Comparison of ENCODE assay signal across 15 mouse cellular contexts in genomic region chr6:31169343-31169742, GRCm38 (mm10).
DNase-seq lines count a peak whose midpoint lies in the region; ATAC-seq and TF ChIP-seq lines count a peak whose summit lies in the region.
"Had no signal": no experiment of that assay in that cellular context is flagged by ENCODE, and none has a peak within 500 bp of the region (broad histone marks: within the 10 kb centered on the region; RNA-seq: fewer than 3 reads in every experiment).

No protein-coding gene starts in this region.

- DNase-seq in heart, adult 18-20 months: peak; percentile 51 to 52
- no peak for DNase-seq in heart, postnatal 10 days
- DNase-seq in c-Kit-positive CD71-positive TER-119-negative erythroid progenitor cells, embryonic 14.5 days (ENCODE audit: low read depth): peak; percentile 75
- no peak for DNase-seq in T-cell, adult 2 months (ENCODE audit: low spot score)
- no peak for DNase-seq in lung, postnatal 0 days (ENCODE audit: low spot score)
- DNase-seq in layer of hippocampus, postnatal 25 days (ENCODE audit: extremely low spot score in 1 of 2, low spot score in 1 of 2): no peak
- DNase-seq: adrenal gland, adult 8-10 months; layer of hippocampus, adult 9-11 months had no signal

- H3K4me1 ChIP-seq in liver, embryonic 12.5 days: peaks cover 17% of the 10 kb centered on the region
- peaks cover 21% of the 10 kb centered on the region; the same call in 1 of the 2 replicates for H3K4me1 ChIP-seq in small intestine, adult 2 months (ENCODE audit: control insufficient read depth, insufficient read depth, insufficient read length, low read length)
- no peaks in the 10 kb centered on the region for H3K4me1 ChIP-seq in lung, postnatal 0 days (ENCODE audit: insufficient read depth, low read depth, low read length)
- H3K4me1 ChIP-seq: lung, embryonic 15.5 days; midbrain, embryonic 12.5 days had no signal

- no peaks in the 10 kb centered on the region for H3K9me3 ChIP-seq in liver, embryonic 12.5 days (replicated peaks)
- no peaks in the 10 kb centered on the region for H3K9me3 ChIP-seq in lung, postnatal 0 days (ENCODE audit: low read length)
- H3K9me3 ChIP-seq: lung, embryonic 15.5 days; midbrain, embryonic 12.5 days had no signal

- H3K4me3 ChIP-seq in liver, embryonic 12.5 days: no peak overlapping the region
- no peak overlapping the region for H3K4me3 ChIP-seq in small intestine, adult 2 months (ENCODE audit: low read depth, low read length)
- H3K4me3 ChIP-seq in lung, postnatal 0 days (ENCODE audit: low read depth, low read length): no peak overlapping the region
- H3K4me3 ChIP-seq: heart, embryonic 13.5 days; lung, embryonic 15.5 days; midbrain, embryonic 12.5 days had no signal

- TF ChIP-seq EP300 in lung, postnatal 0 days (IDR thresholded peaks at IDR 0.05): no peak

- H3K9ac ChIP-seq in liver, embryonic 12.5 days: no peak overlapping the region
- H3K9ac ChIP-seq in lung, postnatal 0 days (replicated peaks; ENCODE audit: low read depth): no peak overlapping the region
- H3K9ac ChIP-seq: heart, embryonic 13.5 days; lung, embryonic 15.5 days; midbrain, embryonic 12.5 days had no signal

- peak overlapping the region; percentile 25 for H3K4me2 ChIP-seq in liver, embryonic 12.5 days
- H3K4me2 ChIP-seq in lung, postnatal 0 days (replicated peaks; ENCODE audit: low read depth, low read length): no peak overlapping the region
- H3K4me2 ChIP-seq: heart, embryonic 13.5 days; lung, embryonic 15.5 days; midbrain, embryonic 12.5 days had no signal

- H3K27me3 ChIP-seq in liver, embryonic 12.5 days (replicated peaks): peaks cover 6% of the 10 kb centered on the region; the same call in 1 of the 2 replicates
- no peaks in the 10 kb centered on the region for H3K27me3 ChIP-seq in small intestine, adult 2 months (ENCODE audit: control insufficient read depth, insufficient read depth, low read length)
- H3K27me3 ChIP-seq in lung, postnatal 0 days (replicated peaks; ENCODE audit: insufficient read depth, low read length): no peaks in the 10 kb centered on the region
- H3K27me3 ChIP-seq: heart, embryonic 13.5 days; lung, embryonic 15.5 days; midbrain, embryonic 12.5 days; Patski had no signal

- TF ChIP-seq POLR2A in small intestine, adult 2 months (IDR thresholded peaks at IDR 0.05; ENCODE audit: low read depth, low read length): no peak

- no peaks in the 10 kb centered on the region for H3K36me3 ChIP-seq in liver, embryonic 12.5 days
- peaks cover 2% of the 10 kb centered on the region; the same call in 1 of the 2 replicates for H3K36me3 ChIP-seq in small intestine, adult 2 months (ENCODE audit: control insufficient read depth, insufficient read depth, low read length)
- H3K36me3 ChIP-seq in lung, postnatal 0 days (ENCODE audit: insufficient read depth, low read length): no peaks in the 10 kb centered on the region
- H3K36me3 ChIP-seq: heart, embryonic 13.5 days; lung, embryonic 15.5 days; midbrain, embryonic 12.5 days had no signal

- intact Hi-C loops in heart, postnatal 10 days (cut with DNase I): no loop called here

- TF ChIP-seq CTCF in small intestine, adult 2 months (IDR thresholded peaks at IDR 0.05; ENCODE audit: extremely low read depth, insufficient read length, insufficient replicate concordance, low read depth, low read length): no peak
- no peak for TF ChIP-seq CTCF in lung, postnatal 0 days (IDR thresholded peaks at IDR 0.05)

- H3K27ac ChIP-seq in liver, embryonic 12.5 days: no peak overlapping the region
- H3K27ac ChIP-seq in small intestine, adult 2 months (ENCODE audit: insufficient read depth, low read depth, low read length): peak overlapping the region; percentile 91
- no peak overlapping the region for H3K27ac ChIP-seq in lung, postnatal 0 days (ENCODE audit: low read length)
- H3K27ac ChIP-seq: heart, embryonic 13.5 days; hindbrain, postnatal 0 days; lung, embryonic 15.5 days; midbrain, embryonic 12.5 days had no signal

- peak; percentile 65; the same call in 1 of the 2 replicates for ATAC-seq in liver, embryonic 12.5 days
- no peak for ATAC-seq in lung, postnatal 0 days
- ATAC-seq: hindbrain, postnatal 0 days; Patski had no signal

- WGBS in liver, embryonic 12.5 days (ENCODE audit: insufficient replicate concordance): 34% methylated on average over 9 of the region's 9 CpGs
- 19% methylated on average over 9 of the region's 9 CpGs for WGBS in small intestine, adult 2 months
- WGBS in lung, postnatal 0 days: 61% methylated on average over 9 of the region's 9 CpGs

Comparison
In these comparisons a context has a peak if more than half of its experiments do, and no peak if none do; other contexts are left out.
1. DNase-seq: peak in heart, adult 18-20 months (2 of 2) and c-Kit-positive CD71-positive TER-119-negative erythroid progenitor cells, embryonic 14.5 days (single experiment); none in heart, postnatal 10 days (0 of 2), T-cell, adult 2 months (single experiment), lung, postnatal 0 days (single experiment) and layer of hippocampus, postnatal 25 days (0 of 2).